Mouse (Mus musculus): Measurements from ENCODE around the gene Tbc1d1.
"Not testable (repeated sequence)": the region's sequence is repeated elsewhere in the genome, so short reads cannot be mapped to it uniquely, and the experiment has no call there.

Gene Tbc1d1

DNA sequence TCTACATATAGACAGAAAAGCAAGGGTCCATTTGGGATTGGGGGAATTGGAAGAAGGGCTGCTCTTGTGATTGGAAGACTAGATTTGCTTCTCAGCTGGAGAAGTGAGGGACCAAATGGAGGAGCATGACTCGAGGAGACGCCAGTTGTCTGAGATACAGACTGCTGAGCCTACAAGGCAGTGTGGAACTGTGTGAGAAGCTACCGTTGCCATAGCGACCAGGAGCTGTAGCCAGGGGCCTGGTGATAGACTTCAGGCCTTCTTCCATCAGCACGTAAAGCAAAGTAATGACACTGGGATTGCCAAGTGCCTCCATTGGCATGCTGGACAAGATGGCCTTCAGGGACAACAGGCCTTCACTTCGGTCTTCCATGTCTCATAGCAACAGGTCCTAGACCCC lies 195.9 kb downstream of the Tbc1d1 start:
- DNase-seq (ENCODE audit: low read depth, low spot score), result no peak

DNA sequence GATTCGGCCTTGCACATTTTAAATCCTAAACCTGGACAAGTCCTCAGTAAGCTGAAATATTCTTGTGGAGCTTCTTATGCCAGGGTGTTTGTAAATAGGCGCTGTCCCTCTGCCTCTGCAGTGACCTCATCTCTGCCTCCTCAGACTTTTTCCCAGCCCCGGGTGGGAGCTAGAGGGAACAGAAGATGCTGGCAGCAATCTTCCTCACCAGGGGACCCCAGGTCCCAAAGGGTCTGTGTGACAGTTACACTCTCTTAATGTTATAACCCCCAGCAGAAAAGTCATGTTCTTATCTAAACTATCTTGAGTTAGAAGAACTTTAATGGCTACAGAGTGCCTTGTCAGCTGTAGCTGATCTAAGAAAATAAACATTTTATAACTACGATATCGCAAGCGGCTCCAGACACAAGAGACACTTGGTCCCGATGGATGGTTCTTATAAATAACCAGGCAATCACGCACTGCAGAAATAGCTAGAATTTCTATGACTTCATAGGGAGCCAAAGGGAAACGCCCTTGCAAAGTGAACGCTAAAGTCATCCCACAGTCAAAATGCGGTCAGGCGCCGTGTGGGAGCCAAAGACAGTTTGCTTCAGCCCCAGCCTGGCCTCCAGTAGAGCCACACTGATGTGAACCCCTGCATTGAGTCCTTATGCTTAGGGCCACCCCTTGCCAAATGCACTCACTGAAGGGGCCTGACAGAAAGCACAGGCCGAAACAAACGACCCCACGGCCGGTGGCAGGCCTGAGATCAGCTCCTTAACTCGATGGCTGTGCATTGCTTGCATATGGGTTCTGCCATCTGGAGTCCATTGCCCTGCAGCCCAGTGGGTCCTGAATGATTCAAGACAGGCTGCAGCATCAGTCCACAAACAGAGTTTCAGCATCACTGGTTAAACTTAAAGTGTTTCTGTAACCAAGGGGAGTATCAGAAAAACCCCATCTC lies 202.8 kb downstream of the Tbc1d1 start:
- no peak for DNase-seq (ENCODE audit: low read depth, low spot score)

DNA sequence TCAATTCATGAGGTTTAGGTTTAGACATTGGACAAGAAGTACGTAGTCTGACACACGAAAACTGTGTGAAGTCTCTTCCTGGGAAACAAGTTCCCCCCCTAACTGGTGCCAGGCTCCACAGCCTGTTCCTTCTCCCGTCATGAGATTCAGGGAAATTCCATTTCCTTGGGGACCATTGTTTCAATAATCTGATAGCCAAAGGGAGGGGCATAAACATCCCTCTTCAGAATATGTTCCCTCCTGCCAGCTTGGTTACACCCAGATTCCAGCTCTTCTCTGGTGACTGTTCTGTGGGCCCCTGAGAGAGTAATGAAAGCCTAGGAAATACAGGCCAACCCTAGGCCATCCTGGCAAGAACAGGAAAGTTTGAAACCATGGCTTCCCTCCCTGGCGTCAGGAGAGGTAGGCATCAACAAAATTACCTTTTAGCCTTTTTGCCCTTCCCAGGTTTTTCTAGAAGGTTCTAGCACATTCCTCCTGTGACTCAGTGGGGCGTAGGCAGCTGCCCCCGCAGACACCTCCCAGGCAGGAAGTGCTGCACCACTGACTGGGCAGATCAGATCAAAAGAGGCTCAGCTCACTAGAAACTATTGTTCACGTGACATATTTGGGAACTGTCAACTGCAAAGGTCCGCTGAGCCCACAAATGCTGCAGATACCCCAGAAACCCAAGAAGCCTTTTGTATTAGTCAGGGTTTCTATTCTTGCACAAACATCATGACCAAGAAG lies 204.2 kb downstream of the Tbc1d1 start:
- DNase-seq (ENCODE audit: low read depth, low spot score), result no peak

DNA sequence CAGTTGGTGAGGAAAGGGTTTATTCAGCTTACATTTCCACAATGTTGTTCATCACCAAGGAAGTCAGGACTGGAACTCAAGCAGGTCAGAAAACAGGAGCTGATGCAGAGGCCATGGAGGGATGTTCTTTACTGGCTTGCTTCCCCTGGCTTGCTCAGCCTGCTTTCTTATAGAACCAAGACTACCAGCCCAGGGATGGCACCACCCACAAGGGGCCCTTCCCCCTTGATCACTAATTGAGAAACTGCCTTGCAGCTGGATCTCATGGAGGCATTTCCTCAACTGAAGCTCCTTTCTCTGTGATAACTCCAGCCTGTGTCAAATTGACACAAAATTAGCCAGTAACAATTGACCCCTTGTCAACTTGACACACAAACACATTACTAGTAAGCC lies 204.8 kb downstream of the Tbc1d1 start:
- DNase-seq (ENCODE audit: low read depth, low spot score), result not testable (repeated sequence)

DNA sequence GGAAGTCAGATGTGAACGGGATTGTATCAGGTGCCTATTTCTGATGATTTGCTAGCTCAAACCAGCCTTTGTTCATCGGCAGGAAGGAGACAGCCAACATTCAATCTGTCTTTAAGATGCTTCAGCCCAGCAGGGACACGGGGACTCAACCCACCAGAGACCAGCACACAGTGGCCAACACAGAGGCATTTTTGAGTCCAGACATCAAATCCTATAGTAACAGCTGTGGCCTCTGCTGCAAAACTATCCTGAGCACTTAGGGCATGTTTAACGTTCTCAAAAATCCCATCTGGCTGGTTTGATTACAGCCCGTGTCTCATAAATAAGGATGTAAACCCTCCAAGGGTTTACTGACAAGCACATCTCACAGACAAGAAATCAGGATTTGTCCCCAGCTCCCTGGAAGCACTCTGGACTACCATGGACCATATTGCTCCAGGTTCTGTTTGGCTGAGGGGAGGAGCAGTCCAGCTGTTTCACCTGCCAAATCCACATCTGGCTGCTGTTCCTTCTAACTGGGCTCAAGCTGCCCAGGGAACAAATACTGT lies 207.8 kb downstream of the Tbc1d1 start:
- no peak for DNase-seq (ENCODE audit: low read depth, low spot score)

DNA sequence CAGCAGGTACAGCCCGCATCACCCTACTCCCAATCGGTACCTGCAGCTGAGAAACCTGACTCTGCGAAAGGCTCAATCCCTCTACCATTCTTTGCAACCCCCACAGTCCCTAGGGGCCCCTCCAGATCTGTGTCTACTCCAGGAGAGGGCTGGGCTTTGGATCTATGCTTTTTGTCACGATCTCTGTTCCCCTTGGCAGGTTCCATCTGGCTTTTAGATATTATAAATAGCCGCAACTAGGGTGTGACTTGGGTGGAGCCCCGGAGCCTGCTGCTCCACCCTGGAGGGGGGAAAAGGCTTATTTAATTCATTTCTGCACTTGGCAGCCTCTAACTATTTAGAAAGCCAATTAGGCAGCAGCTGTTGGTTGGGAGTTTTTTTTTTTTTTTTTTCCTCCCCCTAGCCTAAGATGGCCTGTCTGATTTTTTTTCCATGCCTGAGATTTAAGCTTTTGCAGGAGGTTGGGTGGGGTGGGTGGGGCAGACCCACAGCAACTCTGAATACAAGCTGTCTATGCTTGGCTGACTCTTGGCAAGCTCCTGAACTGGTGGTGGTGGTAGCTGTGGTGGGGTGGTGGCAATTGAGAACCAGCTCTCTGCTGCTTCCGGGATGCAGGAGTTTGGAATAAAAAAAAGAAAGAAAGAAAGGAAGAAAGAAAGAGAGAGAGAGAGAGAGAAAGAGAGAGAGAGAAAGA lies 208.5 kb downstream of the Tbc1d1 start:
- peak; percentile 79 for DNase-seq (ENCODE audit: low read depth, low spot score)

DNA sequence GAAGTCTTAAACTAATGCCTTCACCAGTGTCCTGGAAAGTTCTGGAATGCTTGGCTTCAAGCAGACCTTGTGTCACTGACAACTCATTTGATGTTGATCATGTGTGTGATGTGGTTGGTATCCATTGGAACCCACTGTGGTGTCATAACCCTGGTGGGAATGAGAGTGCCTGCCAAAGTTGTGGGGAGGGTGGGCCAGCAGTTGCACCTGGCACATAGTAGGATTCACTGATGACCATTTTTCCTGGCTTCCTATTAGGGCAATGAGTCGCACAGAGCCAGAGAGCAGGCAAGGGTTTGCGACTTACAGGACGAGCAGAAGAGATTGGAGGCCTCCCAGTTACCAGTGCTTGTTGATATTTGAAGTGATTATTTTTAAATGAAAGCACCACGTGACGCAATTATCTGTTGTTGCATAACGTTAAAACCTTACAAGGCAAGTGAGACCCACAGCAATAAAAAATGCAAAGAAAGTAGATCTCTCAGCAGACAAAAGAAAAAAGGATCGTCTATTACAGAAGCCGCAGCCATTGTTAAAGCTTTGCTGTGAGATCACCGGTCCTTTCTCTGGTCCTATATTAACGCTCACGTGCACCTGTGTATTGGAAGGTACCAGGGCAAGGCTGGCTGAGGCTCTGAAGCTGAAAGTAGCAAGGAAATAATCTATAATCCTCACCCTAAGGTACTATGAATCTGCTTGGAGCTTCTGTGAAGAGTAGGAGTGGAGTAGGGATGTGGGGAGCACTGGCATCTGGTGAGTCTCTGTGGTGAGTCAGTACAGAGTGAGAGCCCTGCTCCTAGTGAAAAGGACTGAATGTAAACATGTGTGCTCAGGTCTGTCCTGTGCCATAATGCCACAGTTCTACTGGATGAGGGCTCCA lies 209.3 kb downstream of the Tbc1d1 start:
- DNase-seq (ENCODE audit: low read depth, low spot score), result no peak

DNA sequence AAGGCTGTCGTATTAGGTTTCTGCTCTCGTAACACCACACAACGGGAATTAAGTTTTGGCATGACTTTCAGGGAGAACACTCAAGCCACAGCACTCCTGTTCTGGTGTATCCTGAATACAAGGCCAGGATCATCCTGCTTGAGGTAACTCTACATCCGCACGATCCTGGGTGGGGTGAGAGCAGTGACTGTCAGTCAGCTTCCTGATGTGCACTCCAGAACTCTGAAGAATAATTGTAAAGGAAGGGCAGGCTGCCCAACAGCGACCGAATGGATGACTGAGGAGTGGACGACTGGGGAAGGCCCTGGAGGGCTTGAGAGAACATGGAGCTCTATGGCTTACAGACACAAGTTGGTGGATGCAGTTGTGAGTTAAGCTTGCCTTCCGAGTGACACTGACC lies 210.0 kb downstream of the Tbc1d1 start:
- no peak for DNase-seq (ENCODE audit: low read depth, low spot score)

DNA sequence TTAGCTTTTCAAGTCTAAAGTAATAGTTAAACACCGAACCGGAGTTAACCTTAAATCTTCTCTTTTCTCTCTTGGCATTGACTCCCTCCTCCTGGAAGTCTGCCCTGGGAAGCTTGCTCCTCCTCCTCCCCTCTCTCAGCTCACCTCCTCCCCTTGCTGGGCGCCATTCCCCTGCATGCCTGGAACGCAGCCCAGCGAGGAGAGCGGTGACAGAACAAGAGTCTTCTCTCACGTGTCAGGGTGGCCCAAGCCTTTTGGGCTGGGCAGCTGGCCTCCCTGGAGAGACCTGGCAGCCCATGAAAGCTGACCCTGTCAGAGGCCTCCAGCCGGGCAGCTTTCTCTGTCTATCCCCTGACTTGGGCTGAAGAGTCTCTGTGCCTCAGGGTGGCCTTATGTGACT lies 211.3 kb downstream of the Tbc1d1 start:
- DNase-seq (ENCODE audit: low read depth, low spot score), result peak; percentile 78

DNA sequence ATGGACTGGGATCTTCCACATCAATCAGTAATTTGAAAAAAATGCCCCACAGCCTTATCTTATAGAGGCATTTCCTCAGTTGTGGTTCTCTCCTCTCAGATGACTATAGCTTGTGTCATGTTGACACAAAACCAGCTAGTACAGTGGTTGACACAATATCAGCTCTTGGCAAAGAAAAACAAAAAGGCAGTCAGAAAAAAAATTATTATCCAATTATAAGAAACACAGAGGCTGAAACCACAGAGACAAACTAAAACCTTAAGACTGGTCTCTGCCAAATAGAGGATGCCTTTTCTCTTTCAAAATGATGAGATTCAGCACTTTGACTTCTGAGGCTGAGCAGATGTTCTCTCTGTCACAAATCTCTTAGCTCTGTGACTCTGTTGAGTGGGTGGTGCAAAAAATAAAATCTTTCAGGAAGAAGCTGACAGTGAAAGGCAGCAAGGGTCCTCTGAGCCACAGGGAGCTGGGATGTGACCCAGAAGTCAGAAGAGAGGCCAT lies 215.3 kb downstream of the Tbc1d1 start:
- no peak for DNase-seq (ENCODE audit: low read depth, low spot score)

DNA sequence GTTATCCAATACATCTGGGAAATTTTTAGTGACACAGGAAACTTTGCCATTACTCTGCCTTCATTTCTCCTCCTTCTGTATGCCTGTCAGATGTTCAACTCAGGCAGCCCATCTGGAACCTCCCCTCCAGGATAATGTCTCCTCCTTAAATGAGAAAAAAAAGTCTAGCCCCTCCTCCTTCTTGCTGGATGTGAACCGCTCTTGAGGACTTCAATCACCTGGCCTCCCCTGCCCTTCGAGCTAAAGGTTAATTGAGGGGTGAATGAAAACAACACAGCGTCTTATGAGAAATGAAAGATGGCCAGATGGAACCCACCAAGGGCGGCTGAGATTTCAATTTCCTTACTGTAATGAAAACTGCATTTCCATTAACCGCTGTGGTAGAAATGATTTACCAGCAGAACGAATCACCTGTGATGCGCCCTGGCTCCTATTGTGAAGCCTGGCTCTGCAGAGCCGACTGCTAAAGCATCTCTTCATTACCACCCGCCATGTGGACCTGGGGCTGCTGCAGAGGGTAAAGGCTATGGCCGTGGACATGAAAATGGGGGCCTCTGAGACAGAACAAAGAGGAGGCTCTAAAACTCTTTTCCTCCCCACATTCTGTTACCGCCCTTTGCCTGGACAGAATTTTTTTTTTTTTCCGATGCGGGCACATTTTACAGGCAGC lies 216.3 kb downstream of the Tbc1d1 start:
- DNase-seq (ENCODE audit: low read depth, low spot score), result no peak

DNA sequence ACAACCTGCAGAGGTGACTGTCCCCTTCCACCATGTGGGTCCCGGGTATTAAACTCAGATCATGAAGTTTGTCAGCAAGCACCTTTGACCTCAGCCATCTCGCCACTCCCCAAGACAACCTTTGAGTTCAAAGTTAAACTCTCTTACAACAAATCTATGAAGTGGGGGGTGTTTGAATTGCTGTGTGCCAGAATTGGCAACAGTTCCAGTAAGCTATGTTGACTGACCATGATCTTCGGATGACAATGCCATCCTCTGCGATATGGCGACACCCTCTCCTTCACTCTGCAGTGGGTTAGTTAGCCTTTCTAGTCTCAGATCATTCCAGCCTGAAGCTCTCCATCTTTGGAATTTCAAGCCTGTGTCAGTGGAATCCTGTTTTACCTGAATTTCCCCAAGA lies 217.6 kb downstream of the Tbc1d1 start:
- DNase-seq (ENCODE audit: low read depth, low spot score), result no peak

DNA sequence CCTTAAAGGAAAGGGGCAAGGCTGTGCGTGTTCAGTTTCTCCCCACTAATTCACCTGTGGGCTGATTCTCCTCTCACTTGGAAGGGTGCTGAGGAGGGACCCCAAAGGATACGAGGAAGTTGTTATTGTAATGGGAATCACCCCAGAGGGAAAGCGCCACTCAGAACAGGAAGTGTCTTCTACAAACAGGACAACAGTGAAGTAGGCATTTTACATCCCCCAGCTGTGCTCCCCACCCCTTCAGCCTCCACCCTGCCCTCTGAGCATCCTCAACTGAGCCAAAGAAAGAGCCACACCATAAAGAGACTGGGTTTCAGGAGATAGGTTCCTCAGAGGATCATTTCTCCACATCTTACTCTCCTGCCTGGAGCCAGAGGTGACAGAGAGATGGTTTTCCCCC lies 219.7 kb downstream of the Tbc1d1 start:
- DNase-seq (ENCODE audit: low read depth, low spot score), result no peak

DNA sequence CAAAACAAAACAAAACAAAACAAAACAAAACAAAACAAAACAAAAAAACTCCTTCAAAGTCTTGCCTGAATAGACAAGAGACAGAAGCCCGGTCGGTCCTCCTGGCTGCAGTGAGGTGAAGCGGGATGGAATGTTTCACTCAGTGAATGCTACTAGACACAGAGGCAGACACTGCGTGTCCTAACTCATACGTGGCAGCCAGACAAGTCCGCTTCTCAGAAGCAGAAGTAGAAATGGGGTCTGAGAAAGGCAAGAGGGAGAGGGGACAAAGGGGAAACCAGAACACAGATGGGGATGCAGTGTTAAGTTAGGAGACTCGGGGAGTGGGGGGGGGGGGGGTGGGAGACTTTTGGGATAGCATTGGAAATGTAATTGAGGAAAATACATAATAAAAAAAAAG lies 220.4 kb downstream of the Tbc1d1 start:
- no peak for DNase-seq (ENCODE audit: low read depth, low spot score)

DNA sequence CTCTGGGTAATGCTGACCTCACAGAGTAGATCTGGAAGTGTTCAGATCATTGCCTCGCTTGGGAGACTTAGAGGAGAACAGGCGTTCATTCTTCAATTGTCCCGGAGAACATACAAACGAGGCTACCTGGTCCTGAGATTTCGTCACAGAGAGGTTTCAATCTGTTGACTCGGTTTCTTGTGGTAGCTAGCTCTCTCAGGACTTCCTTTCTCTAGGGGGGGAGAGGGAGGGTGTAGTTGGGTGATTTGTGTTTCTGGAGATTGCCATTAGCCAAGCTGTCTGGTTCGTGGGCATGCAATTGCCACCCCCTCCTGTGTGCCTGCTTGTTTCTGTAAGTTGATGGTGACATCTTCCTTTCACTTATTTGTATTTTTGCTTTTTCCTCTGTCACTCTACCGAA lies 221.6 kb downstream of the Tbc1d1 start:
- no peak for DNase-seq (ENCODE audit: low read depth, low spot score)

DNA sequence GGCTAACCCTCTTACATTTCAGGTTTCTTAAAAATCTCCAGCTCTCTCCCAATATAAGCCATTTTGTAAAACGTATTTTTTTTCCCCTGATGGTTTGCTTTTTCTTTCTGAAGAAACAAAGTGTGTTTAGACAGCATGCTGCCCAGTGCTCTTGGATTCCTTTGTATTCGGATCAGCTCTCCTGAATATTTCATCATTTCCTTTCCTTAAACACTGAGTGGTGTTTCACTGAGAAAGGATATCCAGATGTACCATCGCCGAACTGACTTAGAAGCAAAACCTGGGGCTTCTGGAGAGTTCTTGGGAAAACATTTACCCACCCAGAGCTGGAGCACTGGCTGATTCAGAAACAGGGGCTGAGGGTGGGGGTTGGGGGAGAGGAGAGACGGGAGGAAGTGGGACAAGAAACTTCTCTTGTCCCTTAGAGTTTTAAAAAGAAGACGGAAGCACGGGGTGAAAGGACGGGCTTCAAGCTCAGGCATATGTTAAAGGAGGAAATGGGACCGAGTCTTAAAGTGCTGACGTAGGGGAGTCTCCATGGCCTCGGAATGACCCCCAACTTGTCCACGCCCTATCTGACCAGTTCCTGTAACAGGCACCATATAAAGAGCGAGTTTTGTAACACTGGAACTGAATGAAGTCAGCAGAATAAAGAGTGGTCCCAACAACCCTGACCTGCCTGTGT lies 222.6 kb downstream of the Tbc1d1 start:
- DNase-seq (ENCODE audit: low read depth, low spot score), result peak; percentile 73

DNA sequence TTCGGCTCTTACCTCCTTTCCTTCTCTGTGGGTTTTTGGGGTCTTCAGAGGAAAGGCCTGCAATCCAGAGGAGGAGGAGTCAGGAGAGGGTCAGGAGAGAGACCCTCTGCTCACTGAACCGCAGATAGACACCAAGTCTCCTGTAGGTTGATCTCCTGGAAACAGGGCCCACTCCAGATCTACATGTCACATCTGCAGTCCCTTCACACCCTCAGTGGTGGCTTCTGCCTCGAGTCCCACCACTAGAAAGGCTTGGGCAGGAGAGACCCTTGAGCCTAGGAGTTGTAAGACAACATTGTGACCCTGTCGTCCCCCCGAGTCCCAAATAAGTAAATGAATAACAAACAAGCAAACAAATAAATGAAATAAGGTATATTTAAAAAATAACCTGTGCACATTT lies 223.7 kb downstream of the Tbc1d1 start:
- no peak for DNase-seq (ENCODE audit: low read depth, low spot score)

DNA sequence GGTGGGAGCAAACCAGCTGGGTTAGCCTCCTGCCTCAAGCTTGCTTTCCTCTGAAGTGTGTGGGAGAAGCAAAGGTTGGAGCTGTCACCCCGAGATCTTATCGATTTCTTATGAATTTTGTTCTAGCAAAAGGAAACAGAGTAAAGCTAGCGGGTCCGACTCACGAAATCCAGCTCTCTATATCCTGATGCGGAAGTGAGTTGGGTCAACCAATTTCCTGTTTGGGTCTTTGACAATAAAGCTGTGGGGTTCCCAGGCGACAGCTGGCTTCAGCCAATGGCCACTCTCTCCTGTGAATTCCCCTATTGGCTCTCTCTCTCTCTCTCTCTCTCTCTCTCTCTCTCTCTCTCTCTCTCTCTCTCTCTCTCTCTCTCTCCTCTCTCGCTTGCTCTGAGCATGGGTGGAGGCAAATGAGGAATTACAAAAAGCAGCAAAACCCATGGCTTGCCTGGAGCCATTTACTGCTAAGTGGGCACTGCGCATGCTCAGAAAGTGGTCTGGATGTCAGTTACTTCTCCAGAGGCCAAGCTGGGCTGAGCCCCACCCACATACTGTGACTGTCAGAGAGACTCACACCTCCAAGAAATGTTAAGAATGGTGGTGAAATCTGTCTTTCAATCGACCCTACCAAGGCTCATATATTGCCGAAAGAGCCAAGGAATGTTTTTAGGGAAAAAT lies 224.7 kb downstream of the Tbc1d1 start:
- DNase-seq (ENCODE audit: low read depth, low spot score), result no peak

DNA sequence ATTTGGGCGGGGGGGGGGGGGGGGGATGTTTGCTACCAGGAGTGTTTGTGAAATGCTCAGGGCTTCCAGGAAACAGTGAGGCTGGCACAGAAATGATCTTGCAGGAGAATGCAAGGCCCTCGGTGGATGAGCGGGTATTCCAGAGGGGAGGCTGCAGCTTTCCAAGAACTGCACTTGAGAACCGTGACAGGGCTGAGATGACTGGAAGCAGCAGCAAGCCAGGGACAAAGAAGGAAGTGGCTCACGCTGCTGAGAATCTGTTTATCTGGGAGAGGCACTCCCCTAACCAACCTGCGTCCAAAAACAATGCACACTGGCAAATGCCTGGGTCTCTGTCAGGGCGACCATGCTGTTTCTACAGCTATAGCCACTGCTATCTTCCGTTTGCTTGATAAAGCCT lies 225.4 kb downstream of the Tbc1d1 start:
- DNase-seq (ENCODE audit: low read depth, low spot score), result no peak
